Mouse (Mus musculus): ENCODE data around the gene Psmc5. TPM values are rescaled to one million over a fixed set of nuclear protein-coding genes. Genes with fewer than 3 reads are reported as not detected.

Gene Psmc5
- polyA plus RNA-seq (2012), result 54.4 and 72.5 TPM in 2 replicates

DNA sequence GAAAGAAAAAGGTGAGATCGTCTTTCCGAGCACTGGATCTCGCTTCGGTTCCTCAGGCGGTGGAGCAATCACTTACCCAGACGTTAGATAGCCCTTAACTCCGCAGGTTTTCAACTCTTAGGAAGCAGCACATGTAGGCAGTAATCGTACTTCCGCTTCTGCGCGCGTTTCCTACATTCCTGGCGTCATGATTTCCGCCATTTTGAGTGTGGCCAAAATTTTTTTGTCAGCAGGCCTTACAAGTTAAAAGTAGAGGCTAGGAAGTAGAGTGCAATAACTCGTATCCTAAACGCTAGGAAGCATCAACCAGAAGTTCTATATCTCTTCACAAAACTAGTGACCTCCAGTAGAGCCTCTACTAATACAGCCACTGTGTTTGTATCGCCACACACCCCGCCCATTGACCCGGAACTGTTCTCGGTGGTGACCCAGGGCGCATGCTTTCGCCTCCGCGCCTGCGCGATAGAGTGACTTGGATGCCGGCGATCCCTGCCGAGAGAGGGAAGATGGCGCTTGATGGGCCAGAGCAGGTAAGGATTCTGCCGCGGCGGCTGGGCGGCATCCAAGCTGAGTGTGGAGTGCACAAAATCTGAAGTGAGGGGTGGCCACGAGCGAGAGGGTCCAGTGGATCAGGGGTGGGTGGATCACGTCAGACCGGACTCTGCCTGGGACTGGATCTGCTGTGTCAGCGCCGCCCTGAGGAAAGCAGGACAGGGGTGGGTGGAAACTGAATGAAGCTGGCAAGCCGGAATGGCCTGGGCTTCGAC, at the start of gene Psmc5, which contains the start of gene Ftsj3:
TSS of gene Psmc5 (plus strand) at position 470 of the 767 bp plus-strand sequence.
TSS of gene Ftsj3 (minus strand) at position 395 of the 767 bp plus-strand sequence.
- no peak for TF ChIP-seq GATA1 (IDR thresholded peaks at IDR 0.05; ENCODE audit: low read length)

DNA sequence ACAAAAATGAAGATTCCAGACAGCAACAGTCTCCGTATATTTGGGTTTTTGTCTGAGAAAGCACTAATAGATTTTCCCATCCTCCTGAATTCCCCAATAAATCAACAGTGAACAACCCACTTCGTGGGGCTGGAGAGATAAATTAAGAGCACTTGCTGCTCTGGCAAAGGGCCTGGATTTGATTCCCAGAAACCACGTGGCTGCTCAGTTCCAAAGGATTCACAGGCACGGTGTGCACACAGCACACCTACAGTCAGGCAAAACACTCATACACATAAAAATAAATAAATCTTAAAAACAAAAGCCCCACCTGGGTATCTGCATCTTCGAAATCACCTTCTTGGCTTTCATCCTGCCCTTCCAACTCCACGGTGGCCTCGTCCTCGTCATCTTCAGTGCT, 43.2 kb upstream of the Psmc5 start:
- no peak for TF ChIP-seq GATA1 (IDR thresholded peaks at IDR 0.05; ENCODE audit: low read length)

DNA sequence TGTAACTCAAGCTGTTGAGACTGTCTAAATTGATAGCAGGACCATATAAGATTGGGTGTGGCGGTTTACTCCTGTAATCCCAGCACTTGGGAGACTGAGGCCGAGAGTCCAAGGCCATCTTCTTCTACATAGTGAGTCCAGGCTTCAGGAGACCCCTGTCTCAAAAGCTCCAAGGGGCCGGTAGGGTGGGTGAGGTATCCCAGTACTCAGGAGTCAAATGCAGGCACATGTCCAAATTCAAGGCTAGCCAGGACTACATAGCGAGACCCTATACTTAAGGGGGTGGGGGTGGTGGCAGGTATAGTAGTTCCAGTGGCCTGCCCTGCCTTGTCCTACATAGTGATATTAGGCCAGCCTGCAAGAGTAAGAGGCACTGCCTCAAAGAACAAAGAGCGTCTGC, 41.1 kb upstream of the Psmc5 start:
- TF ChIP-seq GATA1 (IDR thresholded peaks at IDR 0.05; ENCODE audit: low read length), result no peak

DNA sequence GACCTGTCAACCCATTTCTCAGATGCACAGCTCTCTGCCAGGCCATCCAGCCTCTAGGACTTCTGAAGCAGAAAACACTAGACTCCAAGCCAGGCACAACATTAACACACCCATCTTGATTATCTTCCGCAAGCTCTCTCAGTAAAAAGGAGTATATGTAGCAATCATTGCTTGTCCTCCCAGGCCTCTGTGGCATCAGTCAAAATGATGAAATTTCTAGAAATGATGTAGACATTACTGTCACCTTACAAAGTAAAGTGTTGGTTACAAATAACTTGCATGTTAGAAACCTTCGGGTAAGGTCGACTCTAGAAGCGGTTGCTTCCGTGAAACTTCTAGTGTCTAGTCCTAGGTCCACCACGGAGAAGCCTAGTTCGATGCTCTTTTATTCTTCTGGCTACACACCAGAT, 40.5 kb upstream of the Psmc5 start:
- no peak for TF ChIP-seq GATA1 (IDR thresholded peaks at IDR 0.05; ENCODE audit: low read length)

DNA sequence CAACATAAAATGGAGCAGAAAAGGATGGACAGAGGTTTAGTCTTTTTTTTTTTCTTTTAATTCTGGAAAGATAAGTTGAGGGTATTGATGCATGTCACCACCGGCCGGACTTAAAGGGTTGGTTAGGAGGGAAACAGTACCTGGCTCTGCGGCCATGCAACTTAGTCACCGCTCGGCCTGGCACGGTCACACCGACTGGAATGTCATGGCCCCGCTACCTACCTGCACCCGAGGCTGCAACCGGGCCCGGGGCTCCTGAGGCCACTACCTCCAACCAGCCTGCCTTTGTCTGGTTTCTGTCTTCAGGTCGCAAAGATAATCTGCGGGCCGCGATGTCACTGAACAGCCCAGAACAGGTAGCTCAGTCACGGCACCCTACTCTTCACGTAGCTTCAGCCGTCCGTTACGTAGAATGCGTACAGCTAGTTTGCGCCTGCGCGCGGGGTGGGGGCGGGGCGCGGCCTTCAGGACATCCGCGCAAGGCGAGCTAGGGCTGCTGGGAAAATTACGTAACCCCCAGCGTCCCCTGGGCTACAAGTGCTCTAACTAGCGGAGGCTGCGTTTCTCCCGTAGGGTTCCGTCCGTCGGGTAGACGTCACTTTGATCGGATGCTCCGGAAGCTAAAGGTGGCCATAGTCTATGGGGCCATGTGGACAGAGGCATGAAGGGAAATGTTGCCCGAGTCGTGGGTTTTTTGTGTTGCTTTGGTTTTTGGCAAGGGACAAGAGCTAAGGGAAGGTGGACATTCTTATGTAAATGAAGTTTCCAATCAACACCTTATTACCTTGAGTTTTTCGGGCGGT, 39.8 kb upstream of the Psmc5 start, which contains the start of gene Ccdc47:
TSS of gene Ccdc47 (minus strand) at position 418 of the 803 bp plus-strand sequence.
- TF ChIP-seq GATA1 (IDR thresholded peaks at IDR 0.05; ENCODE audit: low read length), result no peak

DNA sequence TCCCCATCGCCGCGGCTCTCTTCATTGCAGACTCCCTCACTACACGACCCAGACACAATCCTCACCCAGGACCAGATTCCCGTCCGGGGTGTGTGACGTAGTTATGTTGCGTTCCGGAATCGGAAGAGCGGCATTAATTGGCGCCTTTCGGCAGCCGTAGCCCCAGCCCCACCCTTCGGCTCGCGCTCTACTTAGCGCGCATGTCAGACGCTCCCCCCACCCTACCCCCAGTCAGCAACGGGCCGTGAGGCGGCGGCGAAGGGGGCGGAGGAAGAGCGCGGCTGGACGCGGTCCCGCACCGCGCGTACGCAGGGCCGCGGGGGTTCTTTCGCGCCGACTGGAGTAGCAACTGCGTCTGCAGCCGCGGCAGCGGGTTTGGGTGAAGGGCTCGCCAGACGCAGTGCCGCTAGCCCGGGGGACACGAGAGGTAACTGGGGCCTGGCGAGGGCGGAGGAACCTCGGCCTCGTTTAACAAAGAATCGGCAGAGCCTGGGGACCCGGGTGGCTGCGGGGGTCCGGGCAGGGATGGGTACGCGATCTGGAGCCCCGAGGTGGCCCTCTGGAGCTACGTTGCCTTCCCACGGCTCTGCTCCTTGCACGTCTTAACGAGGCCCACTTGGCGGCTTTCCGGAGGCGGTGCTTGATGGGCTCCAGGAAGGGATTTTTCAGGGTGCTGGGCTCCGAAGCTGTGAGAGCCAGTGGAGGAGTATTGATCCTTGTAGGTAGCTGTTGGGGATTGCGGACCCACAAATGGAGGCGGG, 39.0 kb upstream of the Psmc5 start, which contains the start of gene Ddx42:
TSS of gene Ddx42 (plus strand) at position 197 of the 761 bp plus-strand sequence.
- no peak for TF ChIP-seq GATA1 (IDR thresholded peaks at IDR 0.05; ENCODE audit: low read length)

DNA sequence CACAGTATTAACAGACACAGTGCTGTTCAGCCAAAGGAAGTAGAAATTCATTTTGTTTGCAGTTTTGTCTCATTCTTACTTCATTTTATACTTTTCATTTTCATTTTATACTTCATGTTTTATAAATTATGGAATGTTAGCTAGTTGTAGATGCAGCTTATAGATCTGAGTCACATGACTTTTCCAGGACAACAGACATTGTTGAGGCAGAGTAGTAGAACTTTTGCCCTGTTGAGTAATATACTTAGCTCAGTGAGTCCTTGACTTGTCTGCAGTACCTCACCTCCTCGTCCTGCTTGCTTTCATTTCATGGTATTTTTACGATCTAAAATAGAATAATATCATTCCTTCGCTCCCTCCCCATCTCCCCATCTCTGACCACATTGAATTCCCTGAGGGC, 35.4 kb upstream of the Psmc5 start:
- no peak for TF ChIP-seq GATA1 (IDR thresholded peaks at IDR 0.05; ENCODE audit: low read length)

DNA sequence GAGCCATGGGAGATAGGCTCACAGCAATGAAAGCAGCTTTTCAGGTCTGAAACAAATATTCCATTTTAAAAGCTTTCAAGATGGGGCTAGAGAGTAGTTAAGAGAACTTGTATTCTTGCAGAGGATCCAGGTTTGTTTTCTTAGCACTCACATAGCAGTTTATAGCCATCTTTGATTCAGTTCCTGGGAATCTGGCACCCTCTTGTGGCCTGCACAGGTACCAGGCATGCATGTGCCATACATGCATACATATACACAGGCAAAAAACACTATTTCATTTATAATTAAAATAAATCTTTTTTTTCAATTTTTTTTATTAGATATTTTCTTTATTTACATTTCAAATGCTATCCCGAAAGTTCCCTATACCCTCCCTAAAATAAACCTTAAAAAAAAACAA, 9.1 kb upstream of the Psmc5 start:
- TF ChIP-seq GATA1 (IDR thresholded peaks at IDR 0.05; ENCODE audit: low read length), result no peak

DNA sequence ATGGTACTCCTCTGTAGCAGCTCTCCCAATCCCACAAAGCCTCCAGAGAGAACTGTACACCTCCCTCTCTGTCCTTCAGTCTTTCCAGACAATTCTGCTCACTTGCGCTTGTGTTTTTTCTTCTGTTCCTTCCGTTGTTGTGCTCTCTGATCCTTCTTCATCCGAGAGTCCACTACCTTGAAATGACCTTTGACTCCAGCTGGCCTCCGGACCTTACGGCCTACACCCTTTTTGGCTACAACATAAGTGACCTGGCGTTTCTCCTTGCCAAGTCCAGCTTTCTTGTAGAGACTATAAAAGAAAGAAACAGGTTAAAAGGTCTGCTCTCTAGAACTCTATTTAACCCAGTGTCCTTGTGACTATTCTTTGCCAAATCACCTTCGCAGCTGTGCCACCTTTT, 6.6 kb upstream of the Psmc5 start:
- no peak for TF ChIP-seq GATA1 (IDR thresholded peaks at IDR 0.05; ENCODE audit: low read length)

DNA sequence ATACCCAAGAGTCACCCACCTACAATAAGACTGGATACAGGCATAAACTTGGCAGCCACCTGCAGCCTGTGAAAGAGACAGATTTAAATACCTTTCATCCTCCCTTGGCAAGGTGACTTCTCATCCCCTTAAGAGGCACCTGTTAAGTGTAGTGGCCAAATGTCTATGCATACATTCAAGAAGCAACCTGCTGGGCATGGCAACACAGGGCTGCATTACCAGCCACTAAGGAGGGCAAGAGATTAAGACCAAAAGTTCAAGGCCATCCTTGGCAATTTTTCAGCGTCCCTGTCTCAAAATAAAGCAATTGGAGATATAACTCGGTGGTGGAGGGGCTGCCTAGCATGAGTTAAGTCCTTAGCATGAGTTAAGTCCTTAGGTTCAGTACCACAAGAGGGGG, 1.2 kb upstream of the Psmc5 start:
- no peak for TF ChIP-seq GATA1 (IDR thresholded peaks at IDR 0.05; ENCODE audit: low read length)

DNA sequence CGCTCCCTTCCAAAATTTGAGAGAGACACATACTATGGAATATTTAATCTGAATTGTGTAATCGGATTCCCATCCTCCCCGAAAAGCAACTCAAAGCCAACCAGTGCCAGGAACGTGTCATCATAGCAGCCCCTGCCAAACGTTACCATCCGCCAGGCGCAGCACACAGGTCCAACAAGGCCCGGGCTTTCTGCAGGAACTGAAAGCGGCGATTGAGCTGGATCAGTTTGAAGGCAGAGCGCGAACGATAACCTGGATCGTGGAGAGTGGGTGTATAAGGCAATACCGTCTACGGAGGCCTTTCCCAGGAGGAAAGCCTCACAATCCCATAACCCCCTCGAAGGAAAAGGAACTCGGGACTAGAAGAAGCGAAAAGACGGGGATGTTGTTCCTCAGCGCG, 780 bp upstream of the Psmc5 start:
- TF ChIP-seq GATA1 (IDR thresholded peaks at IDR 0.05; ENCODE audit: low read length), result no peak

DNA sequence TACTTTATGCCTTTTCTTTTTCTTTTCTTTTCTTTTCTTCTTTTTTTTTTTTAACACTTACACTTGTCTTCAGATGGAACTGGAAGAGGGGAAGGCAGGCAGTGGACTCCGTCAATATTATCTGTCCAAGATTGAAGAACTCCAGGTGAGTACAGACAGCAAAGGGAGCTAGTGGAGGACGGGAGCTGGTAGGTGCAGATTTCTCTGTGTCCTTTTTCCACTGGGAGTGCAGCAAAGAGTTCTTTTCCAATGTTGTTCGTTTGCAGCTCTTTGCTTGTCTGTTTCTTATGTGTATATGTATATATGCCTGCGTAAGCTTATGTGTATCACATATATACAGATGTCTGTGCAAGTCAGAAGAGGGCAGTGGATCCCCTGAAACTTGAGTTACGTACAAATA, 821 bp downstream of the Psmc5 start:
- no peak for TF ChIP-seq GATA1 (IDR thresholded peaks at IDR 0.05; ENCODE audit: low read length)

DNA sequence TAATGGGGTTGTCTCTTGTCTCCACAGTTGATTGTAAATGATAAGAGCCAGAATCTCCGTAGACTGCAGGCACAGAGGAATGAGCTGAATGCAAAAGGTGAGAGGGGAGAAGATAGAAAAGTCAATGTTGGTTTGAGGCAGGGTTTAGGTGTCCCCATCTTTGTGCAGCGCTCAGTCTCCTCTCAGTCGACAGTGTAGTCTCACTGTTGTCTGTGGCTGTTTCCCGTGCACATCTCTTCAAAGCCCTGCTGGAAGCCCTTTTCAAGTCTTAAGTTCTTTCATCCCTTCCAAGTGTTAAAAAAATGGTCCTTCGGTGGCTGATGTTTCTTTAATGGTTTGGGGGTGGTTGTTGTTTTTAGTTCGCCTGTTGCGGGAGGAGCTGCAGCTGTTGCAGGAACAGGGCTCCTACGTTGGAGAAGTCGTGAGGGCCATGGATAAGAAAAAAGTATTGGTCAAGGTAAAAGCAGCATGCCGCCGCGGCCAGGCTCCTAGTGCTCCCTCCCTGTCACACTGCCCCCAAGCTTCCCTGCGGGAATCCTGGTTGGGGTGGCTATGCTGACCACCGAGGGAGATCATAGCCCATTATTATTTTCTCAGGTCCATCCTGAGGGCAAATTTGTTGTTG, 5.0 kb downstream of the Psmc5 start:
- TF ChIP-seq GATA1 (IDR thresholded peaks at IDR 0.05; ENCODE audit: low read length), result no peak

DNA sequence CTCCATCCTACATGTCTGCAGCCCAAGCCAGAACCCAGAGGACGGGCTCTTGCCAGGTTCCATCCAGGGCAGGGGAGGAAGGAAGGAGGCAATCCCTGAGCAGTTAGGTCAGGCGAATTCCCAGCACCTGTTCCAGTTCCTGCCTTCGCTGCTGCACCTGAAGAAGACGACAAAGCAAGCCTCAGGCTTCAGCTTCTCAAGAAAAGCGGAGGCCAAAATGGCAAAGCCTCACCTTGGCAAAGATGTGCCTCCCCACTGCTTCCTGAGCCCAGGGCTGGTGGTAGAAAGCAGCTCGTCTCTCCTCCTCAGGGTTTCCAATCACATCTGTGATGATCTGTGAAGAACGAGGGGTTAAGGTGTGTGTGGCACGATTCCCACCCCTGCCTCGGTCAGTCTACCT, 8.0 kb downstream of the Psmc5 start:
- no peak for TF ChIP-seq GATA1 (IDR thresholded peaks at IDR 0.05; ENCODE audit: low read length)

DNA sequence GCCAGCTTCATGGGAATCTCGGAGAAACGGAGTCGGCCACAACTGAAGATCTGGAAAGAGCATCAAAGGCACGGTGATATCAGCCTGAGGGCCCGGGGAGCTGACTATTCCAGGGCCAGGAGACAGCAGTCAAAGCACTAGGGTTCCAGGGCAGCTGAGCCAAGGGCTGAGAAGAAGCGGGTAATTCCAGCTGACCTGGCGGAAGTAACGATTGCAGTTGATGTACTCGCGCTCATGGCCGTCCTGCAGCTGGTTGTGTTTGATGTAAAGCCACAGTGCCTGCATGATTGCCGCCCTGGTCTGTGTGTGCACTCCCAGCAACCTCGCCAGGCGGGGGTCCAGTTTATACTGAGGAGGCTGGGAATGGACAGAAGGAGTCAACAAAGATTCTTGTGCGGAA, 9.0 kb downstream of the Psmc5 start:
- no peak for TF ChIP-seq GATA1 (IDR thresholded peaks at IDR 0.05; ENCODE audit: low read length)
